Mouse (Mus musculus): ENCODE data around the gene Dhx57.

DNA sequence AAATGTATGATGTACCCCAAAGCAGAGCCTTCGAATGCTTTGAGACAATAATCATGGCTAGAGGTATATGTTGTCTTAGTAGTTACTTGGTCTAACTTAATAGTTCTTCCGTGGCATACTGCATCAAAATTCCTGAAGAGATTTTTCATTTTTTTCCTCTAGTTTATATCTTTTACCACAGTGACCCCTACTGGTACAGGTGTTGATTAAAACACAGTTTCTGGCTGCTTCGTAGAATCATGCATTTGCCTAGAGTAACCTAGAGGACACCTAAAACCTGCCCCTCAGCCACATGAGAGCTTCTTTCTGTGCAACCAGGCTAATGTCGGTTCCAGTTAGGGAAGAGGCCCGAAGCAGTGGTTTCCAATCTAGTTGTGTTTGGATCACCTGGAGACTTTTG is 97.2 kb downstream of the Dhx57 start:
- TF ChIP-seq CTCF (IDR thresholded peaks at IDR 0.05; ENCODE audit: low read depth) (peak; percentile 44), EP300 (IDR thresholded peaks at IDR 0.05; ENCODE audit: low read depth) (no peak)

All from liver, postnatal 0 days (tissue).